Mouse (Mus musculus): ENCODE data around the gene Asf1a. TPM values are rescaled to one million over a fixed set of nuclear protein-coding genes. Genes with fewer than 3 reads are reported as not detected.
"Not testable (repeated sequence)": the region's sequence is repeated elsewhere in the genome, so short reads cannot be mapped to it uniquely, and the experiment has no call there.

Asf1a gene
- polyA plus RNA-seq, 1 experiment = 9.1 TPM

DNA sequence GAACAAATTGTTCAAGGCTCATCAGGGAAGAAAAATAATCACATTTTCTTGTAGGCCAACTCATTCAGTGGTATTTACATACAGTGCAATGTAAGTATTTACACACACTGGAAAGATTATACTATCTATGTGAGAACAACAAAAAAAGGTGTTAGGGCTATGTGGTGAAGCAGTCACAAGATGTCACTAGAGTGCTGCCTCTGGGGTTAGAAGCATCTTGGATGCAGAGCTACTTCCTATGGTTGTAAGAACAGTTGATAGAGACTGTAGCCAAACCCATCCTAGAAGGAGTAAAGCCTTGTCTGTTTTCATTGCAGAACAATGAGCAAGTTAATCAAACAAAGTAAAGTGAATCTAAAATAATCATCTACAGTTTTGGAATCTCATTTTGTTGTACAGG is 45.0 kb downstream of the Asf1a start:
- no peak for DNase-seq (ENCODE audit: low read depth)

DNA sequence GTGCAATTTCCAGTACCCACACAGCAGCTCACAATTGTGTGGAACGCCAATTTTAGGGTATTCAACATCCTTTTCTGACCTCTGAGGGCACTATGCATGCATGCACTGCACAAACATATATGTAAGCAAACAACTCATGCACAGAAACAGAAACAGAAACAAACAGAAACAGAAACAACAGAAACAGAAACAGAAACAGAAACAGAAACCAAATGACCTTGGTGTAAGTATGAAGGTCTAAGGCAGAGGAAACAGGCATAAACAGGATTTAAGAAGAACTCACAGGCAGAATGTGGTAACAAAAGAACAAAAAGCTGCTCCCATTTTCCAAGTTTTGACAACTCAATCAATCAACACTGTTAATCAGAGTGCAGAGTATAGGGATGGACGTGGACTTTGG is 54.1 kb downstream of the Asf1a start:
- DNase-seq (ENCODE audit: low read depth) = no peak

DNA sequence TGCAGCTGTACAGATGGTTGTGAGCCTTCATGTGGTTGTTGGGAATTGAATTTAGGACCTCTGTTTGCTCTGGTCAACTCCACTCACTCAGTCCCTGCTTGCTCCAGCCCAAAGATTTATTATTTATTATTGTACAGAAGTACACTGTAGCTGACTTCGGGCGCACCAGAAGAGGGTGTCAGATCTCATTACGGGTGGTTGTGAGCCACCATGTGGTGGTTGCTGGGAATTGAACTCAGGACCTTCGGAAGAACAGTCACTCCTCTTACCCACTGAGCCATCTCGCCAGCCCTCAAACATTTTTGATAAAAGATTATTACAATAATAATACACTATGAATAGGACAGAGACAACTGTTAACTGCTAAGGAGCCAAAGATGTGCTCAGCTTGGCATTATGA is 57.7 kb downstream of the Asf1a start:
- not testable (repeated sequence) for DNase-seq (ENCODE audit: low read depth)

Other genes starting within 250 kb of the Asf1a start
- 4.7 and 5.9 TPM in 2 replicates for gene Cep85l, start 216.8 kb upstream of the Asf1a start, polyA plus RNA-seq (2012; rRNA removed)
- gene Mcm9, start 33.7 kb downstream of the Asf1a start, polyA plus RNA-seq (2012; rRNA removed) = 4.6 and 5.8 TPM in 2 replicates
- 3.8 and 4.6 TPM in 2 replicates for gene Fam184a, start 154.4 kb downstream of the Asf1a start, polyA plus RNA-seq (2012; rRNA removed)

All from gonadal fat pad, adult 2 months (tissue).